Mouse (Mus musculus) adrenal gland, postnatal 0 days (tissue): ENCODE results near the gene Slmap. TPM values are rescaled to one million over a fixed set of nuclear protein-coding genes. Genes with fewer than 3 reads are reported as not detected.

Source experiments
- polyA plus RNA-seq: library from polyadenylated mRNA; unstranded; fragments of >200 nt; fragmentation: Nextera tagmentation; extraction: Ambion mirVana; gene quantifications from 2 replicates; pipeline ENCODE4 v1.2.1, GENCODE M21; 2015

Gene Slmap
- 16.8 and 18.3 TPM in 2 replicates for polyA plus RNA-seq

GRCm38 (mm10) chr14:26534757-26535479 is at the start of gene Slmap:
Gene Slmap, minus strand, starts transcription at chr14:26534931.

GRCm38 (mm10) chr14:26573556-26573955 is 38.8 kb upstream of the Slmap start, which contains the start of gene Dennd6a:
Gene Dennd6a, plus strand, starts transcription at chr14:26573856.

Other genes with a start within 250 kb of the Slmap start
- 21.1 and 27.1 TPM in 2 replicates for gene Dennd6a, start 38.9 kb upstream of the Slmap start, polyA plus RNA-seq
- 283 and 358 TPM in 2 replicates for gene Arf4, start 103.1 kb upstream of the Slmap start, polyA plus RNA-seq
- 5.9 and 7.3 TPM in 2 replicates for gene Pde12, start 135.0 kb upstream of the Slmap start, polyA plus RNA-seq
- 0.03 TPM in 1 of 2 replicates, not detected in the other for gene Dnah12, start 158.3 kb upstream of the Slmap start, polyA plus RNA-seq